Mouse (Mus musculus): ENCODE measurements around the gene Celf5. TPM values are rescaled to one million over a fixed set of nuclear protein-coding genes. Genes with fewer than 3 reads are reported as not detected.

The Celf5 gene
- total and polyA plus RNA-seq, 3 experiments, result 0.08 to 0.38 TPM; not detected in 1

- TF ChIP-seq ZKSCAN1 (IDR thresholded peaks at IDR 0.05; ENCODE audit: low read depth, low read length) (no peak), USF2 (IDR thresholded peaks at IDR 0.05; ENCODE audit: borderline replicate concordance in 1 of 2, insufficient read depth in 1 of 2, low read depth in 1 of 2, low read length in 2 of 2) (no peak)
Measured at GRCm38 (mm10) chr10:81525017-81525694, 42.6 kb upstream of the Celf5 start (continued).

GRCm38 (mm10) chr10:81524051-81524605 is 41.6 kb upstream of the Celf5 start, which contains the start of gene Gna15:
Gna15 (minus strand) TSS chr10:81524225.
- peak within 1 kb of the TSS; percentile 89 for H3K9ac ChIP-seq (ENCODE audit: control insufficient read depth, low read depth, low read length, poor library complexity, severe bottlenecking)
- no peaks in the 10 kb centered on the region for H3K9me3 ChIP-seq (replicated peaks; ENCODE audit: insufficient read depth, low read length)
- H3K27me3 ChIP-seq (ENCODE audit: control insufficient read depth in 1 of 2, insufficient read depth in 2 of 2, low read length in 2 of 2), result no peaks in the 10 kb centered on the region
- peaks cover 11% of the 10 kb centered on the region for H3K79me2 ChIP-seq (ENCODE audit: control insufficient read depth, insufficient read depth, low read length, poor library complexity)
- TF ChIP-seq TBP (IDR thresholded peaks at IDR 0.05; ENCODE audit: low read depth, low read length) (peak; percentile 74), NRF1 (IDR thresholded peaks at IDR 0.05; ENCODE audit: insufficient read depth, low read depth, low read length, poor library complexity, severe bottlenecking) (no peak), UBTF (IDR thresholded peaks at IDR 0.05; ENCODE audit: borderline replicate concordance, insufficient read depth, low read depth, low read length) (peak; percentile 73; the same call in 1 of the 2 replicates), POLR2AphosphoS2 (IDR thresholded peaks at IDR 0.05; ENCODE audit: low read length) (no peak; the same call in 1 of the 2 replicates), POLR2A (IDR thresholded peaks at IDR 0.05; ENCODE audit: control insufficient read depth in 1 of 2, insufficient read depth in 1 of 2, low read depth in 1 of 2, low read length in 2 of 2, poor library complexity in 1 of 2) (peak; percentile 35 to 40; a peak in 1 of 4 replicates), NELFE (IDR thresholded peaks at IDR 0.05; ENCODE audit: low read depth, low read length) (0 out of 2 replicates have a peak, but pooled peaks have one; percentile 36), TAL1 (IDR thresholded peaks at IDR 0.05; ENCODE audit: low read length) (no peak), JUND (IDR thresholded peaks at IDR 0.05; ENCODE audit: low read depth, low read length) (no peak), SIN3A (IDR thresholded peaks at IDR 0.05; ENCODE audit: low read length) (peak; percentile 22; the same call in 1 of the 2 replicates), MXI1 (IDR thresholded peaks at IDR 0.05; ENCODE audit: low read depth, low read length) (peak; percentile 46; the same call in 1 of the 2 replicates), ELF1 (IDR thresholded peaks at IDR 0.05; ENCODE audit: low read depth, low read length) (peak; percentile 63; the same call in 1 of the 2 replicates), ETS1 (IDR thresholded peaks at IDR 0.05; ENCODE audit: low read depth, low read length) (0 out of 2 replicates have a peak, but pooled peaks have one; percentile 4), ZNF384 (IDR thresholded peaks at IDR 0.05; ENCODE audit: low read depth, low read length) (no peak), CTCF (IDR thresholded peaks at IDR 0.05 in 2 of 3, conservative IDR thresholded peaks at IDR 0.05 in 1 of 3; ENCODE audit: control insufficient read depth in 1 of 3, insufficient read depth in 1 of 3, low read depth in 2 of 3, low read length in 3 of 3, poor library complexity in 1 of 3, severe bottlenecking in 1 of 3) (0 out of 6 replicates have a peak, but pooled peaks of 1 of the 3 experiments have one; percentile 5)
- H3K27ac ChIP-seq (ENCODE audit: control insufficient read depth, low read depth, low read length), result peak within 1 kb of the TSS; percentile 96
- H3K36me3 ChIP-seq (ENCODE audit: control insufficient read depth in 1 of 2, insufficient read depth in 2 of 2, low read length in 2 of 2), result peaks cover 0 to 13% of the 10 kb centered on the region in 2 experiments; a peak in 2 of 4 replicates
- peaks cover 4 to 27% of the 10 kb centered on the region in 2 experiments for H3K4me1 ChIP-seq (ENCODE audit: control insufficient read depth in 1 of 2, insufficient read depth in 2 of 2, low read length in 2 of 2)
- DNase-seq (ENCODE audit: low read depth, low spot score), result peak; percentile 82
- peak within 1 kb of the TSS; percentile 80 to 87 for H3K4me3 ChIP-seq (ENCODE audit: control insufficient read depth in 1 of 2, insufficient read depth in 1 of 2, low read depth in 2 of 2, low read length in 2 of 2)
